Mouse (Mus musculus): ENCODE results near the gene Zkscan6. TPM values are rescaled to one million over a fixed set of nuclear protein-coding genes. Genes with fewer than 3 reads are reported as not detected.
A peak's percentile ranks its signal among the peaks of the same experiment; 100 is the strongest.

Zkscan6 gene
- polyA plus RNA-seq, 1 experiment from 2014 or later, result 11.4 TPM

DNA sequence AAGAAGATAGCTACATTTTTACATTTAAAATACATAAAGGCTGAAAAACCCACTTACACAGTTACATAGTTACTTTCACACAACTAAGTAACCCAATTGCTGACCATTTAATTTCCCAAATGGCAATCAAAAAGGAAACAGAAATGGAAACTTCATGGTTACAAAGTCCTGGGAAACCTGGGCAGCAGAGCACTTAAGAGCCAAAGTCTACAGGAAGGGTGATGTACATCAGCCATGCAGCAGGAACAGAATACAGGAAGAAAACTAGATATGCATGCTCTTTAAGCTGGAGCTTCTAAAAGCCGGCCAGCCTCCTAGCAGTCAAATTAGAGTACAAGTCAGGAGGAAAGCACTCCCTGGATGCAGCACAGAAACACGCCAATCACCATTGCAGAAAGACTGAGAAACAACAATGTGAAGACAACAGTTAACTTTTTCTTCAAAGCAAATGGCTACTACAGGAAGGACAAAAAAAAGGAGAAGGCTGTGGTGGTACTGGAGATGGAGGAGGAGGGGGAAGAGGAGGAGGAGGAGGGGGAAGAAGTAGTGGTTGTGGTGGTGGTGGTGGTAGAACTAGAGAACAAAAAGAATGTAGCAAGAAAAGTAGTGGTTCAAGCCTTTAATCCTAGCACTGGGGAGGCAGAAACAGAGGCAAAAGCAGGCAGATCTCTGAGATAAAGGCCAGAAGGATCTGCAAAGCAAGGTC lies 29.9 kb upstream of the Zkscan6 start:
- H3K4me2 ChIP-seq (ENCODE audit: low read depth, low read length), result no peak overlapping the region
- no peaks in the 10 kb centered on the region for H3K9me3 ChIP-seq (ENCODE audit: control insufficient read depth, low read length)
- H3K36me3 ChIP-seq (ENCODE audit: control insufficient read depth, insufficient read depth, low read length), result peaks cover 13% of the 10 kb centered on the region; the same call in 1 of the 2 replicates
- DNase-seq (ENCODE audit: low spot score) (no peak), ATAC-seq (ENCODE audit: low read depth) (no peak)
- WGBS, result 57% methylated on average over 2 of the region's 2 CpGs
- no peak overlapping the region for H3K27ac ChIP-seq (replicated peaks; ENCODE audit: low read depth, low read length)
- H3K4me1 ChIP-seq (ENCODE audit: control insufficient read depth, insufficient read depth, low read length), result peaks cover 29% of the 10 kb centered on the region
- H3K4me3 ChIP-seq (ENCODE audit: low read depth, low read length), result no peak overlapping the region
- no peak overlapping the region for H3K9ac ChIP-seq (ENCODE audit: low read depth, low read length)
- H3K27me3 ChIP-seq (replicated peaks; ENCODE audit: control insufficient read depth, insufficient read depth, low read length), result no peaks in the 10 kb centered on the region

DNA sequence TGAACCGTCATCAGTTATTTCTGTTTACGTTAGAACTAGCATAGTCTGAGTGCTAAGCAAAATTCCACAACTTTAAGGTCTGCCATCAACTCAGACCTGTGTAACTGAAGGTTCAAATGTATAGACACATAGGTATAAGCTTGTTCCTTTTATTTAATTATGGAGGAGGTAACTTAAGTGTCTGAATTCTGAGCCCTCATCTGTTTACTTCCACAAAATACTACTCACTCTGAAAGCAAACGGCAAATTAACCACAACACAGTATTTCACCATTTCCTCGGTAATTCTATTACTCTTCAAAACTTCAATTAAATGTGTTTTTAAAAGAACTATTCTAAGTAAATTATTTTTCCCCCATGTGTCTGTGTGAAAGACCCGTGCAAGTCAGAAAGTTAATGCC lies 29.2 kb upstream of the Zkscan6 start:
- H3K4me2 ChIP-seq (ENCODE audit: low read depth, low read length), result no peak overlapping the region
- H3K27me3 ChIP-seq (replicated peaks; ENCODE audit: control insufficient read depth, insufficient read depth, low read length), result no peaks in the 10 kb centered on the region
- no peak overlapping the region for H3K27ac ChIP-seq (replicated peaks; ENCODE audit: low read depth, low read length)
- H3K36me3 ChIP-seq (ENCODE audit: control insufficient read depth, insufficient read depth, low read length), result peaks cover 13% of the 10 kb centered on the region; the same call in 1 of the 2 replicates
- WGBS, result 54% methylated on average over 5 of the region's 5 CpGs
- ATAC-seq (ENCODE audit: low read depth), result no peak
- H3K9ac ChIP-seq (ENCODE audit: low read depth, low read length), result no peak overlapping the region
- H3K4me3 ChIP-seq (ENCODE audit: low read depth, low read length), result no peak overlapping the region
- no peak for DNase-seq (ENCODE audit: low spot score)
- H3K4me1 ChIP-seq (ENCODE audit: control insufficient read depth, insufficient read depth, low read length), result peaks cover 29% of the 10 kb centered on the region
- H3K9me3 ChIP-seq (ENCODE audit: control insufficient read depth, low read length), result no peaks in the 10 kb centered on the region

DNA sequence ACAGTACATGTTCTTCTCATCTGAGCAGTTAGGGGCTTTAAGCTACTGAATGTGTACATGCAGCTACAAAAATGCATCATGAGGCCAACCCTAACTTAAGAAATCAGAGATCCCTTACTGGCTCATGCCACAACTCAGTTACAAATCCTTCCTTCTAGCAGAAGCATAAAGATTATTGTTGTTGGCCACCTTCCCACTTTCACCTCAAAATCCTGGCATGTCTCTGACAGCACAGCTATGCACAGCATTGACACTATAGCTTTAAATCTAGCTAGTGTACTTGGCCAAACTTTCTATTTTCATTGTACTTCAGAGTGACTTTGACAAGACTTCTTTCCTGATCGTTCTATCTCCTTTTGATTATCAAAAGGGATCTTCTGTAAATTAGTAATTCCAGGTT lies 27.9 kb upstream of the Zkscan6 start:
- H3K9ac ChIP-seq (ENCODE audit: low read depth, low read length), result no peak overlapping the region
- peaks cover 29% of the 10 kb centered on the region for H3K4me1 ChIP-seq (ENCODE audit: control insufficient read depth, insufficient read depth, low read length)
- peak overlapping the region; percentile 3; the same call in 1 of the 2 replicates for H3K4me2 ChIP-seq (ENCODE audit: low read depth, low read length)
- WGBS, result 46% methylated on average over 1 of the region's 1 CpGs
- peak; percentile 75; the same call in 1 of the 2 replicates for ATAC-seq (ENCODE audit: low read depth)
- 0 out of 2 replicates have a peak overlapping the region, but pooled peaks have one; percentile 18 for H3K27ac ChIP-seq (replicated peaks; ENCODE audit: low read depth, low read length)
- DNase-seq (ENCODE audit: low spot score), result peak; percentile 88
- peaks cover 13% of the 10 kb centered on the region; the same call in 1 of the 2 replicates for H3K36me3 ChIP-seq (ENCODE audit: control insufficient read depth, insufficient read depth, low read length)
- H3K4me3 ChIP-seq (ENCODE audit: low read depth, low read length), result no peak overlapping the region
- no peaks in the 10 kb centered on the region for H3K9me3 ChIP-seq (ENCODE audit: control insufficient read depth, low read length)
- no peaks in the 10 kb centered on the region for H3K27me3 ChIP-seq (replicated peaks; ENCODE audit: control insufficient read depth, insufficient read depth, low read length)

DNA sequence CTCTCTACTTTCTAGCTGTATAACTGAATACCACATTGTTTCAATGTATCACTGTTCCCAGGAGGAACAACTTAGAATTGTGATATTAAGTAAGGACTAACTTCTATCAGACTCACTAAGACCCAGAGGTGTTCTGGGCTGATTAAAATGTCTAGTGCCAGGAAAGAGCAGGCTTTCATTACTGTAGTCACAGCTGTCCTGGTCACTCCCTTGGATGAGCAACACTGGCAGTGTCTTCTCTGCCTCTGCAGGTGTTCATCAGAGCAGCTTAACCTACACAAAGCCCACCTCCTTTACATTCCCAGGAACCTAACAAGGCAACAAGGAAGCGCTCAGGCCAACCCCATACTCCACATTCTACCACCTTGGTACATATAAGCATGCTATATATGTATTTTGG lies 27.4 kb upstream of the Zkscan6 start:
- Histone ChIP-seq H3K4me3 (ENCODE audit: low read depth, low read length) (no peak overlapping the region), H3K36me3 (ENCODE audit: control insufficient read depth, insufficient read depth, low read length) (peaks cover 13% of the 10 kb centered on the region; the same call in 1 of the 2 replicates), H3K9ac (ENCODE audit: low read depth, low read length) (no peak overlapping the region), H3K4me1 (ENCODE audit: control insufficient read depth, insufficient read depth, low read length) (peaks cover 29% of the 10 kb centered on the region), H3K27me3 (replicated peaks; ENCODE audit: control insufficient read depth, insufficient read depth, low read length) (no peaks in the 10 kb centered on the region), H3K9me3 (ENCODE audit: control insufficient read depth, low read length) (no peaks in the 10 kb centered on the region), H3K4me2 (ENCODE audit: low read depth, low read length) (peak overlapping the region; percentile 3; the same call in 1 of the 2 replicates), H3K27ac (replicated peaks; ENCODE audit: low read depth, low read length) (no peak overlapping the region; the same call in 1 of the 2 replicates)
- ATAC-seq (ENCODE audit: low read depth) (no peak), DNase-seq (ENCODE audit: low spot score) (no peak)
- 100% methylated on average over 1 of the region's 1 CpGs for WGBS

DNA sequence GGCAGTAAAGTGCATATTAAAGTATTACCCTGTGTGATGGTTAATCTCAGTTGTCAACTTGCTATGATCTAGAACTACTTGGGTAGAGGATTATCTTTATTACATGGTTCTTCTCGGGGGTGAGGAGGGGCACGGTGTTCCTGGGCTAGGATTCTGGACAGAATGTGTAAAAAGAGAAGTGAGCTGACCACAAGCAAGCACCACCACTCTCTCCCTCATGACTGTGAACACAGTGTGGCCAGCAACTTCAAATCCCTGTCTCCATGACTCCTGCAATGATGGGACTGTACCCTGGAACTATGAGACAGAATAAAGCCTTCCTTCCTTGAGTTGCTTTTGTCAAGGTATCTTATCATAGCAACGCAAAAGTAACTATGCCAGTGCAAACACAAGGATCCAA lies 25.4 kb upstream of the Zkscan6 start:
- Histone ChIP-seq H3K4me3 (ENCODE audit: low read depth, low read length) (no peak overlapping the region), H3K36me3 (ENCODE audit: control insufficient read depth, insufficient read depth, low read length) (peaks cover 13% of the 10 kb centered on the region; the same call in 1 of the 2 replicates), H3K9ac (ENCODE audit: low read depth, low read length) (no peak overlapping the region), H3K4me2 (ENCODE audit: low read depth, low read length) (no peak overlapping the region), H3K27ac (replicated peaks; ENCODE audit: low read depth, low read length) (no peak overlapping the region), H3K9me3 (ENCODE audit: control insufficient read depth, low read length) (no peaks in the 10 kb centered on the region), H3K4me1 (ENCODE audit: control insufficient read depth, insufficient read depth, low read length) (peaks cover 38% of the 10 kb centered on the region), H3K27me3 (replicated peaks; ENCODE audit: control insufficient read depth, insufficient read depth, low read length) (no peaks in the 10 kb centered on the region)
- DNase-seq (ENCODE audit: low spot score) (no peak), ATAC-seq (ENCODE audit: low read depth) (no peak)
- 88% methylated on average over 3 of the region's 3 CpGs for WGBS

DNA sequence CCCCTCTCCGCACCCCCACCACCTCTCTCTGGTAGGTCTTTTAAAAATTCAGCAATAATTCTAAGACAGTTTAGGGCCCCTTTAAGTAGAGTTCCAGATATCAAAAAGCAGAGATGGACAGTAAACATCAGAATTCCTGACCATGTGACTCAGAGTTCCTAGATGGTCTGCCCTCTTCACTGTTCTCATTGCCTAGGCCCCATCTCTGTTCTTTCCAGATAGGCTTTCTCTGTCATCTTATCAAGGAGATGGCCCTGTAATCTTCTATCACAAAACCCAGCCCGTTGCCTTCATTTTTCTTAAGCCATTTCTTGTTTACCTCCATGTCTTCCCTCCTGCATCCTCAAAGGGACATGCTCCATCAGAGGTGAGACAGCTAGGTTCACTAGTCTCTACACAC lies 20.8 kb upstream of the Zkscan6 start:
- Histone ChIP-seq H3K4me3 (ENCODE audit: low read depth, low read length) (no peak overlapping the region), H3K9me3 (ENCODE audit: control insufficient read depth, low read length) (no peaks in the 10 kb centered on the region), H3K9ac (ENCODE audit: low read depth, low read length) (no peak overlapping the region), H3K4me2 (ENCODE audit: low read depth, low read length) (peak overlapping the region; percentile 80), H3K36me3 (ENCODE audit: control insufficient read depth, insufficient read depth, low read length) (no peaks in the 10 kb centered on the region), H3K27ac (replicated peaks; ENCODE audit: low read depth, low read length) (no peak overlapping the region), H3K27me3 (replicated peaks; ENCODE audit: control insufficient read depth, insufficient read depth, low read length) (no peaks in the 10 kb centered on the region), H3K4me1 (ENCODE audit: control insufficient read depth, insufficient read depth, low read length) (peaks cover 14% of the 10 kb centered on the region)
- DNase-seq (ENCODE audit: low spot score) (no peak), ATAC-seq (ENCODE audit: low read depth) (no peak)
- 92% methylated on average over 2 of the region's 2 CpGs for WGBS

DNA sequence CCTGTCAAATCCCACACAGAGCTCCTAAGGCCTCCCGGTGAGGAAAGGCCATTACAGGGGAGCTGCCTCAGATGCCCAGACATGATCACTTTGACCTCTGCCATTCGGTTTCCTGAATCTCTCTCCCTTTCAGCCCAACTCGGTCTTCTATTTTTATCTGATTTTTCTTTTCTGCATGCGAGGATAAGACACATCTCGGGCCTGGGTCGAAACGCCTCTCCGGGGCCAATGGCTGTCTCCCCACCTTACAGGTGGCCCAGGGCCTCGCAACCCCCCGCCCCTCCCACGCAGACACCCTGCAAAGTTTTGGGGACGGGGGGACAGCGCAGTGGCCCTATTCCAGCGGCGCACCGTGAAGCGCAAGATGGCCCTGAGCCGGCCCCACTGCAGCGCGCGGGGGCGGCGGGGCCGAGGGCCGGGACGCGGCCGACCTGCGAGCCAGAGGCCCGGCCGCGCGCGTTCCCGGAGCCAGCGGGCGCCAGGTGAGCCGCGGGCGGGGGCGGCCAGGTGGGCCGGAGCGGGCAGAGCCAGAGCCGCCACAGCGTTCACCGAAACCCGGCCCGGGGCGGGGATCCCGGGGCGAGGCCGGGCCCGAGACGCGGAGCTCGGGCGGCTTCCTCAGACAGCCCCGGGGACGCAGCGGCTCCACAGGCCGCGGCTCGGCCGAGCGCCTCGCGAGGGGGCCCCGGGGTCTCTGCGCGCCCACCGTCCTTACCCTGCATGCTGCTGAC lies 19.4 kb upstream of the Zkscan6 start:
- DNase-seq (ENCODE audit: low spot score), result peak; percentile 32
- H3K27me3 ChIP-seq (replicated peaks; ENCODE audit: control insufficient read depth, insufficient read depth, low read length), result no peaks in the 10 kb centered on the region

DNA sequence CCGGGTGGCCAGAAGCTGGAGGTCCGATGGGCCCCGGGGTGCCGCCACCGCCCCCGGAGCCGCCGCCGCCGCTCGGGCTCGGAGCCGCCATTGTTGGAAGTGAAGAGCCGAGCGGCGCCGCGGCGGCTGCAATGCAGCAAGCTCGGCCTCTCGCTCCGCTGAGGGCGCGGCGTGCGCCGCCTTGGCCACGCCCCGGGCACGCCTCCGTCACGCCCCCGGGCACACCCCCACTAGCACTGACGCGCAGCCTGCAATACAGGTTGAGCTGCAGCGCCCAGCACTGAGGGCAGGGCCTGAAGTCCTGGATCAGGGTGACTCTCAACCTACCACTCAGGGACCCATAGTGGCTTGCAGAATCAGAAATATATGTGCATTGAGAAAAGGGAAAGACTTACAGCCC lies 18.8 kb upstream of the Zkscan6 start, which contains the start of gene Map2k4:
Map2k4 (minus strand) TSS at position 144 of the 400 bp plus-strand sequence.
- Histone ChIP-seq H3K4me1 (ENCODE audit: control insufficient read depth, insufficient read depth, low read length) (peaks cover 14% of the 10 kb centered on the region), H3K4me2 (ENCODE audit: low read depth, low read length) (peak within 1 kb of the TSS; percentile 80), H3K27me3 (replicated peaks; ENCODE audit: control insufficient read depth, insufficient read depth, low read length) (no peaks in the 10 kb centered on the region), H3K4me3 (ENCODE audit: low read depth, low read length) (peak within 1 kb of the TSS; percentile 94), H3K36me3 (ENCODE audit: control insufficient read depth, insufficient read depth, low read length) (no peaks in the 10 kb centered on the region), H3K9me3 (ENCODE audit: control insufficient read depth, low read length) (no peaks in the 10 kb centered on the region), H3K9ac (ENCODE audit: low read depth, low read length) (peak within 1 kb of the TSS; percentile 99), H3K27ac (replicated peaks; ENCODE audit: low read depth, low read length) (peak within 1 kb of the TSS; percentile 92)
- DNase-seq (ENCODE audit: low spot score) (peak; percentile 95), ATAC-seq (ENCODE audit: low read depth) (peak; percentile 99)
- WGBS, result 0% methylated on average over 12 of the region's 36 CpGs

More for the DNA sequence above, 19.4 kb upstream of the Zkscan6 start:
- WGBS, result under 1% methylated on average over 37 of the region's 71 CpGs
- ATAC-seq (ENCODE audit: low read depth), result peak; percentile 90
- H3K9me3 ChIP-seq (ENCODE audit: control insufficient read depth, low read length), result no peaks in the 10 kb centered on the region
- H3K27ac ChIP-seq (replicated peaks; ENCODE audit: low read depth, low read length), result peak overlapping the region; percentile 92
- peak overlapping the region; percentile 99 for H3K9ac ChIP-seq (ENCODE audit: low read depth, low read length)
- no peaks in the 10 kb centered on the region for H3K36me3 ChIP-seq (ENCODE audit: control insufficient read depth, insufficient read depth, low read length)
- peak overlapping the region; percentile 94 for H3K4me3 ChIP-seq (ENCODE audit: low read depth, low read length)
- peak overlapping the region; percentile 80 for H3K4me2 ChIP-seq (ENCODE audit: low read depth, low read length)
- peaks cover 14% of the 10 kb centered on the region for H3K4me1 ChIP-seq (ENCODE audit: control insufficient read depth, insufficient read depth, low read length)
